Mouse (Mus musculus): ENCODE measurements around the gene Zfp444.

Zfp444 gene

DNA sequence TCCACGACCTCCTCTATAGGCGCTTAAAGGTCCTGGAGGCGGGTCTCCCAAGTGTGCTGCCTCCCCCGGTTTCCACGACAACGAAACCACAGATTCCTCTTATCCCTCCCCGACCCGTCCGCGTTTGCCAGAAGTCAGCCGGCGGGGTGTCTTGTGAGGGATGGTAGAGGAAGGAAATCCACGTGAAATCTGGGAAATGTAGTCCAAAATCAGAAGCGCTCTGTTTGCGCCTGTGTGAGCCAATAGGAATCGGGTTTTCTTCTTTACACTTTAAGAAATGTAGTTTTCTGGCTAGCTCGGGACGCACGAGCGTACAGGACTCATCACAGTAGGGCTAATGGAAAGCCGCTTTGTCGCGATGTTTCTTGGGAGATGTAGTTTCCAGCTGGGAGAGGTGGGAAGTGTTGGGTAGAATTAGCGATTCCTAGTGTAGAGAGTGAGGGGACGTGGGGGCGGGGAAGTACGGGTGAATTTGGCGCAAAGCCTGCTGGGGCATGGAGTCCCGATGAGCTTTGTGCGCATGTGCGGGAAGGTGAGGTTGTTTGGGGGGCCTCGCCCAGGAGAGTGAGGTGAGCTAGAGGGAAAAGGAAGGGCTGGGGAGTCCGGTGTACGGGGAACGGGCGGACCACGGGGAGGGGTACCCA, at the start of gene Zfp444:
TSS of gene Zfp444 (plus strand) at position 221 of the 644 bp plus-strand sequence.
- peak; percentile 99 for DNase-seq

DNA sequence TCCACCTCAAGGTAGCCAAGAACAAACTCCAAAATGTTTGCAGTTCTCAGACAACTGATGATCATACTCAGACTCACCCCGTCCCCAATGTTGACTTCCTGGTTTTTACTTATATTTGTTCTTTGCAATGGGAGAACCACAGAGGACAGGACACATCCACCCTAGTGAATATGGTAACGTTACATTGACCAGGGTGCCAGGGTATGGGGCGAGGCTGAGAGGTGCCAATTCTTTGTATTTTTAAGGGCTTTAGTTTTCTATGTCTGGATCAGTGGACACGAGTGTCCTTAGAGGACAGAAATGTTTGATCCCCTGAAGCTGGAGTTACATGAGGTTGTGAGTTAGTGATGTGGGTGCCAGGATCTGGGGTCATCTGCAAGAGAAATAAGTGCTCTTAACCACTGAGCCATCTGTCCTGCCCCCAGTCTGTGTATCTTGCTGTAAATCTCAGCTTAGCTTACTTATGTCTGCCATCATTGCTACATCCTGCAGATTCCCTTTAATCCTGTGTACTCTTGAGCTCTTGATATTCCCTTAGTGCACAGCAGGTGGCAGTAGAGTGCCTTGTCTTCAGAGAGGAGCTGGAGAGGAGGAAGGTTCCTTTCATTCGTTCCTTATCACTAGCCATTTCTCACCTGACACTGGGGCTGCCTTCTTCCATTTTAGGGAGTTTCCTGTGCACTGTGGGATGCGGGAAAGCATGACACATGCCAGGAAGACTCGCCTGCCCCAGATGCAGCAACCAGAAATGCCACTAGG, 45.2 kb upstream of the Zfp444 start:
- DNase-seq: peak; percentile 86 to 90

- no peak for DNase-seq
Observed at GRCm38 (mm10) chr7:6130346-6130745, 41.7 kb upstream of the Zfp444 start.

- no peak for DNase-seq
Observed at GRCm38 (mm10) chr7:6132646-6133045, 39.4 kb upstream of the Zfp444 start.

GRCm38 (mm10) chr7:6136497-6136896, 35.5 kb upstream of the Zfp444 start:
- DNase-seq: peak; percentile 42 to 57

DNA sequence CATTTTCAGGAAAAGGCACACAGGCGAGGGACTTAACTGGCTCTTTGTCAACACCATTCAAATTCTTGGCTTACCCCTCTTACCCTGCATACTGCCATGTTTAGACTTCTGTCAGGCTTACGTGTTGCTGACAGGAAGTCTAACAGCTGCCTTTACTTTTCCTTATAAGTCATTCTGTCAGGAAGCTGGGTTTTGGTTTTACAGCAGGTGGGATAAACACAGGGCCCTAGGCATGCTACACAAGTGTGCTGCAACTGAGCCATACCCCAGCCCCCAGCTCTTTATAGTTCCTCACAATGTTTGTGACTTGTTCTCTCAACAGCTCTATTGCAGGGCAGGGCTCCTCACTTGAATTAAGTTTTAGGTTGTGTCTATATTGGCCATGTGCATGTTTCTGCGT, 32.7 kb upstream of the Zfp444 start:
- DNase-seq: no peak

GRCm38 (mm10) chr7:6143991-6144531, 28.0 kb upstream of the Zfp444 start:
- no peak for DNase-seq

- DNase-seq: peak in 1 of 2 experiments; percentile 34
Observed at GRCm38 (mm10) chr7:6145423-6146188, 26.4 kb upstream of the Zfp444 start.

- no peak for DNase-seq
Observed at GRCm38 (mm10) chr7:6146194-6146981, 25.6 kb upstream of the Zfp444 start.

GRCm38 (mm10) chr7:6146982-6147325, 25.1 kb upstream of the Zfp444 start:
- DNase-seq: no peak

GRCm38 (mm10) chr7:6147688-6148087, 24.3 kb upstream of the Zfp444 start:
- no peak for DNase-seq

- DNase-seq: no peak
Observed at GRCm38 (mm10) chr7:6151266-6151665, 20.8 kb upstream of the Zfp444 start.

- no peak for DNase-seq
Observed at GRCm38 (mm10) chr7:6152036-6152435, 20.0 kb upstream of the Zfp444 start.

DNA sequence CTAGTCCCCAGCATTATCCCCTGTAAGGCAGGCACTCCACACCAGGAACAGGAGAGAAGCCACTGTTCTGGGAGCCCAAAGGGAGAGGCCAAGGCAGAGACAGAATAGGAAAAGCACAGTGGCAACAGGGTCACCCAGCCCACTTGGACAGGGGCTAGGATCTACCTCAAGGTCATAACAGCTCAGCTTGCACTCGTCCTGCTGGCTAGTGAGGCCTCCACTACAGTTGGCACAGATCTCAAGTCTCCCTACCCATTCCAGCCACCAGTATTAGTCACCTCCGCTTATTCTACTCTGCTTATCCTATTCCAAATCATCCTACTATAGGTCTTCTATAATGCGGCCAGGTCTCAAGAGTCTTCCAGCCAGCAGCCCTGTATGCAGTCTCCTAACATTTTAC, 18.9 kb upstream of the Zfp444 start:
- no peak for DNase-seq

DNA sequence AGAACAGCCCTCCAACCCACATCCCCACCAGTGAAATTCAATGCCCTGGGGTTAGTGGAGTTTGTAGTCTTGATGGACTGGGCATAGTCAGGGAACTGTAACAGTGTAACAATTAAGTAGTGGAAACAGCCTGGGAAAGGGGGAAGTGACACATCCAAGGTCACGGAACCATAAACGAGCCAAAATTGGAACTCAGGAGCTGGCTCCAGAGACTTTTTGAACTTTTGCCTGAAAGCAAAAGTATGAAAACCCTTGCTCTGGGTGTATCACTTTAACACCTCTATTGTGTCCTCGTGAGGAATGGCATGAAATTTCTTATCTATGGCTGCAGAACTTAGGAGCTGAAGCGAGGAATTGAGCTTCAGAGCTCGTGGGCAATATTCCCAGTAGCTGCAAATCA, 17.9 kb upstream of the Zfp444 start:
- DNase-seq: no peak

- peak; percentile 92 to 94 for DNase-seq
Observed at GRCm38 (mm10) chr7:6155031-6155872, 16.8 kb upstream of the Zfp444 start.

DNA sequence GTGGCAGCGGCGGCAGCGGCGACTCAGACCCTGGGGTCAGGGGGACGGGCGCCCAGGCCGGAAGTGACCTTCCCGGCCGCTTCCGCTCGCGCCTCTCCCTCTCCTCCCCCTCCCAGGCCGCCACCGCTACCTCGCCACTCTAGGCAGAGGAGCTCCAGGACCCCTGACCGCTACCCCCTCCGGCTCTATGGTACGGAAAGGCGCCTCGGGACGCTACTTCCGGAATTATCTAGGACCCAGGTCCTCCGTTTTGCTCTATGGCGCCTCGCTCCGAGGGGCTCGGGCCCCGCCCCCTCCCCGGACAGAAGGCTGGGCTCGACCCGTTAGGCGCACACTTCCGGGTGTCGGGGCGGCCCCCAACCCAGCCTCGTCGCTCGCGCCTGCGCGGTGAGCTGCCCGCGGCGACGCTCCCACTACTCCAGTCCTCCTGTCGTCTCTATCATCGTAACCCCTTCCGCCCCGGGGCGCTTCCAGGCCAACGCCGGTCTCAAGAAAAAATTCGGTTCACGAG, 16.1 kb upstream of the Zfp444 start, which contains the start of gene Zfp787:
TSS of gene Zfp787 (minus strand) at position 97 of the 511 bp plus-strand sequence.
- DNase-seq: peak; percentile 96 to 98

- peak; percentile 60 to 87 for DNase-seq
Observed at GRCm38 (mm10) chr7:6156901-6157472, 15.0 kb upstream of the Zfp444 start.

- no peak for DNase-seq
Observed at GRCm38 (mm10) chr7:6157479-6157878, 14.5 kb upstream of the Zfp444 start.

- no peak for DNase-seq
Observed at GRCm38 (mm10) chr7:6159604-6160003, 12.4 kb upstream of the Zfp444 start.

GRCm38 (mm10) chr7:6161541-6161940, 10.5 kb upstream of the Zfp444 start:
- no peak for DNase-seq
